Mouse (Mus musculus) cerebellum, adult 2 months (tissue): ENCODE measurements around the gene Cdh23. TPM values are rescaled to one million over a fixed set of nuclear protein-coding genes. Genes with fewer than 3 reads are reported as not detected.

Experiments
- DNase-seq, 2 experiments: peaks; one replicate each; pipeline ENCODE4 v3.0.0; 2021
- H3K27ac ChIP-seq: fragments of 200-500 bp; 2 replicates; pipeline ENCODE4 v1.5.1; 2012; ENCODE audit warnings: low read length, control low read depth, inconsistent platforms; ENCODE audit not compliant: insufficient read depth
- H3K27me3 ChIP-seq: fragments of 200-500 bp; 2 replicates; pipeline ENCODE4 v1.6.1; 2012; ENCODE audit warnings: inconsistent platforms, mild to moderate bottlenecking, low read length, moderate library complexity; ENCODE audit not compliant: control insufficient read depth, insufficient read depth
- H3K4me1 ChIP-seq: fragments of 200-500 bp; 2 replicates; pipeline ENCODE4 v1.6.1; 2011; ENCODE audit warnings: low read length; ENCODE audit not compliant: control insufficient read depth, insufficient read depth
- H3K4me3 ChIP-seq: fragments of 200-500 bp; replicated peaks from 2 replicates; pipeline ENCODE3; 2011; ENCODE audit warnings: mild to moderate bottlenecking, low read depth, low read length, control low read depth; ENCODE audit not compliant: insufficient read depth
- CTCF ChIP-seq: fragments of 200-500 bp; IDR thresholded peaks from 2 replicates; pipeline ENCODE4 v1.5.1; 2011; ENCODE audit warnings: low read depth, mild to moderate bottlenecking, control low read depth, low read length, moderate library complexity, borderline replicate concordance; ENCODE audit not compliant: insufficient read depth
- POLR2A ChIP-seq: fragments of 200-500 bp; IDR thresholded peaks from 2 replicates; pipeline ENCODE4 v1.6.1; 2011; ENCODE audit warnings: low read length, control low read depth, borderline replicate concordance; ENCODE audit not compliant: insufficient read depth
- WGBS: fragments of 180-500 bp; shearing (Covaris S2); methylation state at CpG from one replicate; pipeline ENCODE4 v1.1.7; 2018; 5-methylcytosine and 5-hydroxymethylcytosine counted together
- polyA plus RNA-seq: library from polyadenylated mRNA; depleted of rRNA; stranded (reverse); fragments of >200 nt; gene quantifications from 2 replicates; pipeline ENCODE4 v1.2.3, GENCODE M21; 2012; rRNA removed

Gene Cdh23
- polyA plus RNA-seq, 1 experiment, result 2.7 TPM

- WGBS, result 55% methylated on average over 5 of the region's 5 CpGs
- Histone ChIP-seq H3K27ac (no peak overlapping the region), H3K4me1 (no peaks in the 10 kb centered on the region), H3K27me3 (no peaks in the 10 kb centered on the region), H3K4me3 (no peak overlapping the region)
- no peak for DNase-seq
- no peak for TF ChIP-seq CTCF
- TF ChIP-seq POLR2A, result no peak
These were observed 434.8 kb downstream of the Cdh23 start for GRCm38 (mm10) chr10:60261530-60261929.

GRCm38 (mm10) chr10:60260557-60261294, 435.6 kb downstream of the Cdh23 start:
- no peak for TF ChIP-seq CTCF
- TF ChIP-seq POLR2A, result no peak
- Histone ChIP-seq H3K4me1 (no peaks in the 10 kb centered on the region), H3K27me3 (no peaks in the 10 kb centered on the region), H3K27ac (no peak overlapping the region), H3K4me3 (no peak overlapping the region)
- DNase-seq, result no peak
- WGBS, result 91% methylated on average over 5 of the region's 5 CpGs

GRCm38 (mm10) chr10:60257261-60257825, 438.9 kb downstream of the Cdh23 start:
- Histone ChIP-seq H3K27me3 (no peaks in the 10 kb centered on the region), H3K27ac (no peak overlapping the region), H3K4me3 (no peak overlapping the region), H3K4me1 (no peaks in the 10 kb centered on the region)
- WGBS, result 65% methylated on average over 16 of the region's 16 CpGs
- TF ChIP-seq POLR2A (no peak), CTCF (no peak)
- DNase-seq, result no peak

GRCm38 (mm10) chr10:60256088-60256487, 440.2 kb downstream of the Cdh23 start:
- DNase-seq, result no peak
- Histone ChIP-seq H3K27ac (no peak overlapping the region), H3K4me1 (no peaks in the 10 kb centered on the region), H3K4me3 (no peak overlapping the region), H3K27me3 (no peaks in the 10 kb centered on the region)
- WGBS, result 89% methylated on average over 6 of the region's 6 CpGs
- TF ChIP-seq CTCF, result no peak
- TF ChIP-seq POLR2A, result no peak

Other genes starting within 250 kb of the Cdh23 start
- gene Slc29a3, start 56.3 kb upstream of the Cdh23 start, polyA plus RNA-seq, result 9.6 and 9.9 TPM in 2 replicates
- 44.4 and 44.8 TPM in 2 replicates for gene Unc5b, start 135.1 kb upstream of the Cdh23 start, polyA plus RNA-seq